Mouse (Mus musculus) retina, embryonic 14.5 days (tissue): ENCODE measurements around the gene Kcnk18.
A peak's percentile ranks its signal among the peaks of the same experiment; 100 is the strongest.

Experiments
- DNase-seq: peaks from one replicate; pipeline ENCODE4 v3.0.0-alpha.2; 2015; ENCODE audit warnings: low spot score

The Kcnk18 gene

GRCm38 (mm10) chr19:59221131-59221530 is 2.1 kb downstream of the Kcnk18 start:
- DNase-seq, result no peak

GRCm38 (mm10) chr19:59228376-59228775 is 9.4 kb downstream of the Kcnk18 start:
- DNase-seq, result no peak

GRCm38 (mm10) chr19:59232786-59233185 is 13.8 kb downstream of the Kcnk18 start:
- DNase-seq, result no peak

GRCm38 (mm10) chr19:59235001-59235400 is 16.0 kb downstream of the Kcnk18 start:
- no peak for DNase-seq

- no peak for DNase-seq
Measured at GRCm38 (mm10) chr19:59236046-59236445, 17.0 kb downstream of the Kcnk18 start.

- DNase-seq, result no peak
Measured at GRCm38 (mm10) chr19:59238630-59239029, 19.6 kb downstream of the Kcnk18 start.

GRCm38 (mm10) chr19:59239124-59239817 is 20.3 kb downstream of the Kcnk18 start:
- DNase-seq, result peak; percentile 93

GRCm38 (mm10) chr19:59241987-59242386 is 23.0 kb downstream of the Kcnk18 start:
- no peak for DNase-seq

GRCm38 (mm10) chr19:59243057-59243456 is 24.0 kb downstream of the Kcnk18 start:
- DNase-seq, result no peak

GRCm38 (mm10) chr19:59248144-59248543 is 29.1 kb downstream of the Kcnk18 start:
- no peak for DNase-seq

GRCm38 (mm10) chr19:59248553-59249286 is 29.7 kb downstream of the Kcnk18 start:
- DNase-seq, result no peak

GRCm38 (mm10) chr19:59252651-59253050 is 33.6 kb downstream of the Kcnk18 start:
- DNase-seq, result no peak

- peak; percentile 55 for DNase-seq
Measured at GRCm38 (mm10) chr19:59259633-59260032, 40.6 kb downstream of the Kcnk18 start.

- DNase-seq, result peak; percentile 64
Measured at GRCm38 (mm10) chr19:59260718-59261442, 41.9 kb downstream of the Kcnk18 start, which contains the start of gene Slc18a2. TSS of gene Slc18a2 (plus strand) at chr19:59260896.

GRCm38 (mm10) chr19:59261604-59262003 is 42.6 kb downstream of the Kcnk18 start:
- DNase-seq, result no peak

GRCm38 (mm10) chr19:59263171-59263570 is 44.2 kb downstream of the Kcnk18 start:
- DNase-seq, result no peak

- DNase-seq, result no peak
Measured at GRCm38 (mm10) chr19:59264838-59265532, 46.0 kb downstream of the Kcnk18 start.

- DNase-seq, result no peak
Measured at GRCm38 (mm10) chr19:59265907-59266306, 46.9 kb downstream of the Kcnk18 start.

GRCm38 (mm10) chr19:59267417-59267963 is 48.5 kb downstream of the Kcnk18 start:
- DNase-seq, result peak; percentile 29

GRCm38 (mm10) chr19:59273190-59273589 is 54.2 kb downstream of the Kcnk18 start:
- no peak for DNase-seq

GRCm38 (mm10) chr19:59276354-59276753 is 57.3 kb downstream of the Kcnk18 start:
- DNase-seq, result no peak

GRCm38 (mm10) chr19:59280841-59281240 is 61.8 kb downstream of the Kcnk18 start:
- no peak for DNase-seq
